Mouse (Mus musculus): ENCODE measurements around the gene Wwox.

DNA sequence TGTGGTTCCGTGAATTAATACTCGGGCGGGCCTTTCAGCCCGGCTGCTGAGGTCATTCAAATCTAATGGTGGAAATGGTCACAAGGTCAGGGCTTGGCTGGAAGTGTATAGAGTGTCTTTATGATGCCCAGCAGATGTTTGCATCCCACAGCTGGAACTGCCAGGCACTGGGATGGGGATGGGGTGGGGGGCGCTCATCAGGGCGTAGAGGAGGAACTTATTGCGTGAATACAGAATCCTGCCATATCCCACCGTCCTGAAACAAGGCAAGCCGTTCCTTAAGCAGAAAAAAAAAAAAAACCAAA is 571.3 kb downstream of the Wwox start:
- TF ChIP-seq GATA1 (IDR thresholded peaks at IDR 0.05; ENCODE audit: borderline replicate concordance, low read length): no peak
- no peak for TF ChIP-seq FLI1 (IDR thresholded peaks at IDR 0.05; ENCODE audit: low read length)

Data from megakaryocyte, embryonic 14.5 days (primary cell).